Mouse (Mus musculus) activated CD4-positive, CD25-positive, alpha-beta regulatory T cell, adult 4 months (primary cell): ENCODE data around the gene Tada1. TPM values are rescaled to one million over a fixed set of nuclear protein-coding genes. Genes with fewer than 3 reads are reported as not detected.
A peak's percentile ranks its signal among the peaks of the same experiment; 100 is the strongest.

Experiments
- ATAC-seq: one replicate; pipeline ENCODE4 v1.8.0; 2017
- polyA plus RNA-seq, 2 experiments: library from polyadenylated mRNA; unstranded; fragments of 100-300 nt; shearing (Covaris generic); gene quantifications; one replicate each; pipeline ENCODE4 v1.2.1; 2017

Gene Tada1
- polyA plus RNA-seq, 2 experiments from 2014 or later, result 41.1 to 49.6 TPM

GRCm38 (mm10) chr1:166385431-166385830, 6.5 kb downstream of the Tada1 start:
- no peak for ATAC-seq

DNA sequence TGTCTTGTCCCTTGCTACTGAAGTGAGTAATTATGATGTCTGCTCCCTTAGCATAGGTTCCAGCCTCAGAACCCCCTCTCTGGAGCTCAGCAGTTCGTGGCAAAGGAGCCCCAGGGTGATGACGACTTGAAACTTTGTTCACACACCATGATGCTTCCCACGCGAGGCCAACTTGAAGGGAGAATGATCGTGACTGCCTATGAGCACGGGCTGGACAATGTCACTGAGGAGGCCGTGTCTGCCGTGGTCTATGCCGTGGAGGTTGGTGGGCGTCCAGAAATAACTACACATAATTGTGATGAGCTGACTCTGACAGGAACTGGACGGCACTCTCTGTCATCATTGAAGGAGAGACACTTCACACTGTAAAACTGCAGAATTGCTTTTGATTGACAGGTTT, 9.6 kb downstream of the Tada1 start:
- no peak for ATAC-seq

DNA sequence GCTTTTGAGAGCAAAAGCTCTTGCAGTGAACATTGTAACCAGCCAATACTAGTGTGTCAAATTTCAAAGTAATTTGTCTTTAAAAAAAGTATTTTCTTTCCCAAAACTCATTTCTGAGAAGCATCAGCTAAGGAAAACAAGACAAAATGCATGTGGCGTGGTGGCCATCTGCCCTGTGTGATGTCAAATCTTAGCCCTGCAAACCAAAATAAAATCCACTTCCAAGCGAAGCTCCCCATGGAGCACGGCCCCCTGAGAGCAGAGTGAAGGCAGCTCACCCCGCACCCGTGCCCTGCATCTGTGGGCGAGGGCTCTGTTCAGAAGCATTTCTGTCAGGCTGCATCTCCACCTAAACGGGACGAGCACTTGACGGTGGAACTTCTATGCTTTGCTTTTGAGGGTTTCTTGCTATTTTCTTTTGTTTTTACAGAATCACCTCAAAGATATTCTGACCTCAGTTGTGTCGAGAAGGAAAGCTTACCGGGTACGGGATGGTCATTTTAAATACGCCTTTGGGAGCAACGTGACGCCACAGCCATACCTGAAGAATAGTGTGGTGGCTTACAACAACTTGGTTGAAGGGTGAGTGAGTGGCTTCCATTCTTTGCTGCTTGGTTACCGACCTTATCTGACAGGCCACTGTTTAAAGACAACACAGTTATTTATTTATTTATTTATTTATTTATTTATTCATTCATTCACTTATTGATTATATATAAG, 10.7 kb downstream of the Tada1 start:
- no peak for ATAC-seq

- ATAC-seq, result no peak
Observed at GRCm38 (mm10) chr1:166391671-166392070, 12.8 kb downstream of the Tada1 start.

- no peak for ATAC-seq
Observed at GRCm38 (mm10) chr1:166394770-166395169, 15.9 kb downstream of the Tada1 start.

DNA sequence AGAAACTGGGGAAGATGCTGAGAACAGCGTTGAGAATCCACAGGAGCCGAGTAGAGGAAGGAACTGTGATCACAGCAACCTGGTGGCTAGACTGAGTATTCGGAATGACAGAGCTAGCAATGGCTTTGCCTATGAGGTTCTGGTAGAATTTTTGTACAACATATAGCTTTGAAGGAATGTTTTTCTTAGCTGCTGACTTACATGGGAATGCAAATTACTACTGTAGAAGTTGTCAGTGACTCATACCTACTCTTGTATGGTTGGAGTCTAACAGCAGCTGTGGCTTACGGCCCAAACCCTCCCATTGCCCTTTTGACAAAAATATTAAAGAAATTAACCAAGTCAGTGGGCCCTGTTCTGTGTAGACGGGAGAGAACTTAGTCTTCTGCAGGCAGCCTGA, 16.8 kb downstream of the Tada1 start:
- no peak for ATAC-seq

DNA sequence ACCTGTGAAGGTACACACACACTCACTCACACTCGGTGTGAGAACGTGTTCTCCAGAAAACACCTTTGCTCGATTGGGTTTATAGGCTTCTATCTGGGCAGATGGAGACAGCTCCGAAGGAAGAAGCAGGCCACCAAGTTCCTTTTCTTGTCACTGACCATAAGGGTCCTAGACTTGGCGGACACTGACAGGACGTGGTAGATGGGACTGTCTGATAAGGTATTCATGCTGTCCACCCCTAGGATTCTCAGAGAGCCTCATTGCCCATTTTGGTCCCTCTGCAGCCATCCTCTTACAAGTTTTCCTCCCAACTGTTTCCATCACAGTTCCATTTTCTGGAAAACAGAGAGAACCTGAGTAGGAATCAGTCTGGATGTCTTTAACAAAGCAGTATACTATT, 17.5 kb downstream of the Tada1 start:
- ATAC-seq, result no peak

- ATAC-seq, result no peak
Observed at GRCm38 (mm10) chr1:166401455-166401854, 22.6 kb downstream of the Tada1 start.

GRCm38 (mm10) chr1:166402003-166402402, 23.1 kb downstream of the Tada1 start:
- ATAC-seq, result no peak

GRCm38 (mm10) chr1:166403846-166404245, 24.9 kb downstream of the Tada1 start:
- no peak for ATAC-seq

- ATAC-seq, result peak; percentile 12
Observed at GRCm38 (mm10) chr1:166409177-166409700, 30.3 kb downstream of the Tada1 start.

GRCm38 (mm10) chr1:166409701-166410220, 30.9 kb downstream of the Tada1 start, which contains the start of gene Pogk:
TSS of gene Pogk (minus strand) at chr1:166409863.
- ATAC-seq, result peak; percentile 87

DNA sequence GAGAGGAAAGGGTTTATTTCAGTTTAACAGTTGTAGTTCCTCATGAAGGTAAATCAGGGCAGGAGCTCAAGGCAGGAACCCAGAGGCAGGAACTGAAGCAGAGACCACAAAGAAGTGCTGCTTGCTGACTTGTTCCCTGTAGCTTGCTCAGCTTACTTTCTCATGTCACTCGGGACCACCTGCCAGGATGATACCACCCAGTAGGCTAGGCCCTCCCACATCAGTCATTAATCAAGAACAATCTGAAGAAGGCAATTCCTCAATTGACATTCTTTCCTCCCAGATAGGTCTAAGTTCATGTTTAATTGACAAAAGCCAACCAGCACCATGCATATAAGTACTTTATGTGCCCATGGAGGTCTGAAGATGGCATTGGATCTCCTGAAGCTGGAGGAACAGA, 32.6 kb downstream of the Tada1 start:
- ATAC-seq, result no peak

DNA sequence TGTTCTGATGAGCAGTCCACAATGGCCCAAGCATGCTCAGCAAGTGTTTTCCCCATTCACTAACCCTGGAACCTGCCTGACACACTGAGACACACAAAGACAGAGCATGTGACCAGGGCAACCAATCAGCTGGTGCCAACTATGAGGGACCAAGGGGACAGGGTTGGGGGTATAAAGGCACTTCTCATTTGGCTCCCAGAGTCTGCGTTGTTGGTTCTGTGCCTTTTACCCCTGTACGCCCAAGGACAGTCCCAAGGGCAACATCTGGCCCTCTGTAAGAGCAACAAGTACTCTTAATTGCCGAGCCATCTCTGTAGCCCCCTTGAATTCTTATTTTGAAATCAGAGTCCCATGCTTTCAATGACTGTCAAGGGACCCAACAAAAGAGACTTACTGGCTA, 33.4 kb downstream of the Tada1 start:
- no peak for ATAC-seq

DNA sequence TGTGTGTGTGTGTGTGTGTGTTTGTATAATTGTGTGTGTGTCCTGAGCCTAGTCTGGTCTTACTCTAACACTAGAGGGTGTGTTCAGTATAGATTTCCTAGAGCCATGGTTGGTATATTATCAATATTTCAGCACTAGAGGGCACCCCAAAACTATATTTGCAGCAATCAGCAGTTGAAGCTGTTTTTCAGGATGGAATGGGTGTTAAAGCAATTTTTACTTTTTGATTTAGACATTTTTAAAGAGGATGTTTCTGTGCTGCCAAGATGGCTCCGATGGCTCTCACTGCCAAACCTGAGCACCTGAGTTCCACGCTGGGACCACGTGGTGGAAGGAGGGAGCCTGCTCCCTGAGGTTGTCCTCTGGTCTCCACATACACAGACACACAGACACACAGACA, 50.2 kb downstream of the Tada1 start:
- no peak for ATAC-seq

DNA sequence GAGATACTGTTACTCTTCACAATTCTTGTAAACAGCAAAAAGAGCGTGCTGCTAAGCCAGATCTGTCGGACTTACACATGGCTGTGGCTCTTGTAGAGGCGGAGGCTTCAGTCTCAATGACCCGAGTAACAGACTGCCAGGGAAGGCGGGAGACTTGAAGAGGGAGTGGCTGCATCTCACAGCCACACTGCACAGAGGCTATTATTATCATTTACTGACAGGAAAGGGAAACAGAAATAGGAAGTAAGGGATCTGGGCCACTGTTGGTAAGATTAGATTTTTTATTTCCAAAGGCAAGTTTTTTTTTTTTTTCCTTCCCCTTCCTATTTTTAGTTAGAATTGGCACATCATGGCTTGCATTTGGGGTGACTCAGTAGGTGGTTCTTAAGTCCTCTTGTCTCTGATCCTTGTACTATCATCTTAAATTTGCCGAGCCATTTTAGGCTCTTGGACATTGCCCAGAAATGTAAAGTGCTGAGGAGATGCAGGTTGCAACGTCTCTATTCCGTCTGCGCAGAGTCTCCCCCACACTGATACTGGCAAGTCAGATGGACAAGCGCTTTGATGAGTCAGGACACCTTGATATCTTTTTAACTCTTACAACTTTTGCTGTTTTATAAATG, 51.0 kb downstream of the Tada1 start:
- no peak for ATAC-seq

DNA sequence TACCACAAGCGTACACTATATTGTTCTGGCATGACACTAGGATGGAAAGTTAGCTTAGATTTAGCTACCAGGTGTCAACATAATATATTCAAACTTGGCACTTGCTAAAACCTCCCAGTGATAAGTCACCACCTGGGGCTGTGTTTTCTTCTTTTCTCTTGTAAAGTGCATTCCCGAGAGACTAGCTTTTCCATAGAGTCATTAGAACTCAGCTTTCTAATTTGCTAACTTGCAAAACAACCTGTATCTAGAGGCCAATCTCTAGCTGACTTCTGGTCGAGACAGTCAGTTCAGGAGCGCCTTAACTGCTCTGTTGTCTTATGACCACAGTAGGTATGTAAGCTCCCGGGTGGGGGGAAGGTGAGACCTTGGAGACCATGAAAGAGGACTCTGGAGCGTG, 60.5 kb downstream of the Tada1 start:
- no peak for ATAC-seq

- no peak for ATAC-seq
Observed at GRCm38 (mm10) chr1:166441992-166442391, 63.1 kb downstream of the Tada1 start.

Other genes starting within 250 kb of the Tada1 start
- gene Gpa33, start 248.9 kb upstream of the Tada1 start, polyA plus RNA-seq, result not detected
- not detected for gene Mael, start 140.3 kb upstream of the Tada1 start, polyA plus RNA-seq
- gene Ildr2, start 125.0 kb upstream of the Tada1 start, polyA plus RNA-seq, result not detected
- 1 to 10 TPM; 2.4 to 2.5 TPM for gene Pogk, start 30.8 kb downstream of the Tada1 start, polyA plus RNA-seq
- not detected for gene Gm4846, start 118.5 kb downstream of the Tada1 start, polyA plus RNA-seq